Mouse (Mus musculus) embryonic facial prominence, embryonic 11.5 days (tissue): ENCODE results near the gene Isoc2a. TPM values are rescaled to one million over a fixed set of nuclear protein-coding genes. Genes with fewer than 3 reads are reported as not detected.
"Not testable (repeated sequence)": the region's sequence is repeated elsewhere in the genome, so short reads cannot be mapped to it uniquely, and the experiment has no call there.

ENCODE experiments used
- ATAC-seq: fragments of 200-750 bp; cut with Nextera tagmentation; replicated peaks from 2 replicates; pipeline ENCODE4 v1.8.0; 2017; ENCODE audit warnings: low read depth; ENCODE audit not compliant: insufficient number of reproducible peaks, low FRiP score, low TSS enrichment
- DNase-seq: peaks from one replicate; pipeline ENCODE4 v3.0.0-alpha.2; 2015; ENCODE audit warnings: low spot score
- H3K27ac ChIP-seq: fragments of 300-500 bp; sonication (generic); replicated peaks from 2 replicates; pipeline ENCODE4 v1.5.1; 2014; ENCODE audit warnings: mild to moderate bottlenecking, low read depth, low read length, control low read depth
- H3K27me3 ChIP-seq: fragments of 300-500 bp; sonication (generic); 2 replicates; pipeline ENCODE4 v1.6.1; 2014; ENCODE audit warnings: mild to moderate bottlenecking, low read length, moderate library complexity, mixed read lengths; ENCODE audit not compliant: control insufficient read depth, insufficient read depth
- H3K36me3 ChIP-seq: fragments of 300-500 bp; sonication (generic); replicated peaks from 2 replicates; pipeline ENCODE4 v1.6.1; 2014; ENCODE audit warnings: low read depth, mild to moderate bottlenecking, low read length, moderate library complexity, mixed read lengths; ENCODE audit not compliant: control insufficient read depth, insufficient read depth
- H3K4me1 ChIP-seq: fragments of 300-500 bp; sonication (generic); 2 replicates; pipeline ENCODE4 v1.6.1; 2014; ENCODE audit warnings: low read length, mixed read lengths; ENCODE audit not compliant: control insufficient read depth, insufficient read depth
- H3K4me2 ChIP-seq: fragments of 300-500 bp; sonication (generic); 2 replicates; pipeline ENCODE4 v1.6.1; 2014; ENCODE audit warnings: low read depth, mild to moderate bottlenecking, control low read depth, low read length, moderate library complexity
- H3K4me3 ChIP-seq: fragments of 300-500 bp; sonication (generic); 2 replicates; pipeline ENCODE4 v1.5.1; 2014; ENCODE audit warnings: low read depth, low read length, control low read depth
- H3K9ac ChIP-seq: fragments of 300-500 bp; sonication (generic); replicated peaks from 2 replicates; pipeline ENCODE4 v1.6.1; 2014; ENCODE audit warnings: mild to moderate bottlenecking, control low read depth, low read length
- H3K9me3 ChIP-seq: fragments of 300-500 bp; sonication (generic); replicated peaks from 2 replicates; pipeline ENCODE4 v1.6.1; 2016; ENCODE audit warnings: mild to moderate bottlenecking, low read length, inconsistent platforms, mixed read lengths; ENCODE audit not compliant: control insufficient read depth
- WGBS: fragments of 180-500 bp; shearing (Covaris S2); extraction: QIAGEN DNeasy Blood & Tissue Kit; methylation state at CpG from one replicate; pipeline ENCODE4 v1.1.7; 2014; 5-methylcytosine and 5-hydroxymethylcytosine counted together
- polyA plus RNA-seq: library from polyadenylated mRNA; unstranded; fragments of >200 nt; fragmentation: Nextera tagmentation; extraction: Ambion mirVana; gene quantifications from 2 replicates; pipeline ENCODE4 v1.2.1, GENCODE M21; 2014

The Isoc2a gene
- polyA plus RNA-seq, 1 experiment from 2014 or later = 0.72 TPM

DNA sequence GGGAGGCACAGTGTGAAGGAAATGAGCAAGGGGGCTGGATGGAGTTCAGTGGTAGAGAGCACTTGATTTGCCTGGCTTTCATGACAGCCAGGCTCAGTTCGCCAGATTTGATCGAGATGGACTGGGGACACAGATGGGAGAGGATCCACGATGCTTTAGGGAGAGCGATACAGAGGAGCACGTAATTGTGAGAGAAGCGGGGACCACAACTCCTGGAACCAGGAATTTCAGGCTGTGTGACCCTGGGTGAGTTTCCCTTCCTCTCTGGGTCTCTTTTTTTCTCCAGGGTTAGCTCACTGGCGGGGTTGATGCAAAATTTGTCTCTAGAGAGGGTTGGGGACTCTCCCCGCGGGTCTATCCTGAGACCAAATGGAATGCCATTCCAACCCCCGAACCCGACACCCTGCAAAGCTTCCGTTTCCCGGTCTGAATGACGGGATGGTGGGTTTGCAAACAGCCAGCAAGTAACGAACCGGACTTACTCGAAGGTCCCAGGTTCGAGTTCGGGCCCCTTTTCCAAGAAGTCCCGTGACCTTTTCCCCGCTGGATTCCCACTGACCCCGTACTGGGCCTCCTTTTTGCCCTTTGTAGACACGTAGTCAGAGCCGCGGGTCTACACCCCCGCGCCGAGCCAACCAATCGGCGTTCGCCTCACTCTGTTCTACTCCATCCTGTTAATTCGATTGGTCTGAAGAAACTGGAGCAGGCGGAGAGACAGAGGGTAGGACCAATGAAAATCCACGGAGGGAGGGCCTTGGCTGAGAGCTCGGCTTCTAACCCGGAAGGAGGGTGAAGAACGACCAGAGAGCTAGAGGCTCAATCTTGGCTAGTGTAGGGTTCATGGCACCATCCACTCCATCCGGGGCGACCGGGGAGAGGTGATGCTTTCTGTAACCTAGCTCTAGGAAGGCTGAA, 11.1 kb upstream of the Isoc2a start:
- H3K4me3 ChIP-seq = peak overlapping the region; percentile 48
- 5% methylated on average over 40 of the region's 40 CpGs for WGBS
- no peaks in the 10 kb centered on the region for H3K36me3 ChIP-seq
- H3K27me3 ChIP-seq = no peaks in the 10 kb centered on the region
- no peaks in the 10 kb centered on the region for H3K9me3 ChIP-seq
- DNase-seq (peak; percentile 97), ATAC-seq (peak; percentile 100)
- H3K4me2 ChIP-seq = peak overlapping the region; percentile 55
- no peaks in the 10 kb centered on the region for H3K4me1 ChIP-seq
- H3K27ac ChIP-seq = no peak overlapping the region
- H3K9ac ChIP-seq = peak overlapping the region; percentile 63

DNA sequence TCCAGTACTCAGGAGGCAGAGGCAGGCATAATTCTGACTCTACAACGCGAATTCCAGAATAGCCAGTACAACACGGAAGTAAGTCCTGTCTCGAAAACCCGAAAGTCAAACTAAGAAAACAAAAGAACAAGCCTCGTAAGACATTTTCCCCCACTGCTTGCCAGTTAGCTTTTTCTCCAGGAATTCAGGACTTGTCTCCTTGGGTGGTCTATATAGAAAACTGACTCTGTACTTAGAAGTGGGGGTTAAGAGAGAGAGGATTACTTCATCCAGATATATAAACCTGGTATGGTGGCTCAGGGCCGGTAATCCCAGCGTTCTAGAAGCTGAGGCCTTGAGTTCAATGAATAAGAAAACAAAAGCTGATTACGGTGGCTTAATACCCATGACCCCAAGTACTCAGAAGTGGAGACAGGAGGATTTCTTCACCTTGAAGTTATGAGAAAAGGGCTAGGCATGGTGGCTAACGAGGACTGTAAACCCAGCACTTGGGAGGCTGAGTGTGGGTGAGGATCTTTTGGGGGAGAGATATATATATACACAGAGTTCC, 10.2 kb upstream of the Isoc2a start:
- H3K9ac ChIP-seq = peak overlapping the region; percentile 52
- H3K27ac ChIP-seq = no peak overlapping the region
- H3K4me2 ChIP-seq = peak overlapping the region; percentile 37; the same call in 1 of the 2 replicates
- 47% methylated on average over 10 of the region's 10 CpGs for WGBS
- H3K4me3 ChIP-seq = peak overlapping the region; percentile 48
- no peaks in the 10 kb centered on the region for H3K4me1 ChIP-seq
- no peaks in the 10 kb centered on the region for H3K9me3 ChIP-seq
- H3K36me3 ChIP-seq = no peaks in the 10 kb centered on the region
- no peaks in the 10 kb centered on the region for H3K27me3 ChIP-seq
- ATAC-seq = no peak
- DNase-seq = no peak

DNA sequence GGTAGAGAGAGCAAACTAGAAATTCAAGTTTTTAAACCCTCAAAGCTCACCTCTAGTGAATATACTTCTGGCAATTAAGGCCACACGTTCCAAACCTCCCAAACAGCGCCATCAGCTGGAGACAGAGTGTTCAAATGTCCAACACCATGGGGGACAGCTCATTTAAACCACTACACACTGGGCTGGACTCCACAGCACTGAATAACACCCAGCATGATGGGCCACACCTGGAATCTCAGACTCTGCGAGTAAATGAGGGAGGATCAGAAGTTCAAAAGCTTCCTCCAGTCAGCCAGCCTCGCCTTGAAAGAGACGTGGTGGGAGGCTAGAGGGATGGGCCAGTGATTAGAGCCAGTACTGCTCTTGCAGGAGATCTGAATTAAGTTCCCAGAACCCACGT, 6.8 kb upstream of the Isoc2a start, which contains the start of gene Isoc2b:
TSS of gene Isoc2b (minus strand) at position 126 of the 400 bp plus-strand sequence.
- WGBS = 58% methylated on average over 6 of the region's 6 CpGs
- H3K27ac ChIP-seq = no peak within 1 kb of the TSS

DNA sequence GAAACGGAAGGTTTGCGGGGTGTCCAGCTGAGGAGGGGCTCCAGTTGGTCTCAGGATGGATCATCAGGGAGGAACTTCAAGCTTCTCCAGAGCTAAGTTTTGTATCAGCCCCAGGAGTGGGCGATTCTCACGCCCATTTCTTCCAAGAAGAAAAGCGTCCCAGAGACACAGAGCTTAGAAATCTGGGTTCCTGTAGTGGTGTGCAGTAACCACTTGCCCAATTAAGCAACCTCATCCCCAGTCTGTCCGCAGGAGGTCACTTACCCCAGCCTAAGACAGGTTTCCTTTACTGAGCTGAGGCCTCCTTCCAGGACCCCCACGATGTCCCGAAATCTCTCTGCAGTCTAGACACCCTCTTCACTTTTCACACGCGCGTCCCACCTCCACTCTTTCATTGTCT, 273 bp downstream of the Isoc2a start:
- 10% methylated on average over 11 of the region's 11 CpGs for WGBS
- ATAC-seq = peak; percentile 22; the same call in 1 of the 2 replicates
- H3K27ac ChIP-seq = no peak overlapping the region

More for the DNA sequence above, 6.8 kb upstream of the Isoc2a start, which contains the start of gene Isoc2b:
- no peaks in the 10 kb centered on the region for H3K4me1 ChIP-seq
- no peaks in the 10 kb centered on the region for H3K36me3 ChIP-seq
- H3K9ac ChIP-seq = no peak within 1 kb of the TSS
- no peaks in the 10 kb centered on the region for H3K27me3 ChIP-seq
- DNase-seq = no peak
- ATAC-seq = no peak
- no peak within 1 kb of the TSS for H3K4me2 ChIP-seq
- no peaks in the 10 kb centered on the region for H3K9me3 ChIP-seq
- no peak within 1 kb of the TSS for H3K4me3 ChIP-seq

DNA sequence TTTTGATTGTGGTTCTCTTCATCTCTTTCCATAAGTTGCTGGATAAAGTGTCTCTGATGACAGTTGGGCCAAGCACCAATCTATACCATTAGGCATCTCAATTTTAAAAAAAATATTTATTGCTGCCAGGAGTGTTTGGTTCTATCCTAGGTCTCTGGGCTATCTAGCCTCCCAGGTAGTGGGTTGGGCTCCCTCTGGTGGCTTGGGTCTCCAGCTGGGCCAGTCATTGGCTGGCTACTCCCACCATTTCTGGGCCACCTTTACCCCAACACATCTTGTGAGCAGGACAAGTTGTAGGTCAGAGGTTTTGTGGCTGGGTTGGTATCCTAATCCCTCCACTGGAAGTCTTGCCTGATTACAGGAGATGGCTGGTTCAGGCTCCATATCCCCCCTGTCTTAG, 1.2 kb downstream of the Isoc2a start:
- no peak overlapping the region for H3K27ac ChIP-seq
- no peaks in the 10 kb centered on the region for H3K36me3 ChIP-seq
- H3K27me3 ChIP-seq = no peaks in the 10 kb centered on the region
- no peak overlapping the region for H3K9ac ChIP-seq
- H3K9me3 ChIP-seq = no peaks in the 10 kb centered on the region
- no peak overlapping the region for H3K4me3 ChIP-seq
- ATAC-seq (no peak), DNase-seq (no peak)
- H3K4me1 ChIP-seq = no peaks in the 10 kb centered on the region
- no peak overlapping the region for H3K4me2 ChIP-seq

More for the DNA sequence above, 273 bp downstream of the Isoc2a start:
- H3K27me3 ChIP-seq = no peaks in the 10 kb centered on the region
- no peaks in the 10 kb centered on the region for H3K9me3 ChIP-seq
- no peaks in the 10 kb centered on the region for H3K36me3 ChIP-seq
- DNase-seq = no peak
- peak overlapping the region; percentile 69 for H3K4me2 ChIP-seq
- H3K4me1 ChIP-seq = no peaks in the 10 kb centered on the region
- H3K4me3 ChIP-seq = peak overlapping the region; percentile 43
- H3K9ac ChIP-seq = 0 out of 2 replicates have a peak overlapping the region, but pooled peaks have one; percentile 45

DNA sequence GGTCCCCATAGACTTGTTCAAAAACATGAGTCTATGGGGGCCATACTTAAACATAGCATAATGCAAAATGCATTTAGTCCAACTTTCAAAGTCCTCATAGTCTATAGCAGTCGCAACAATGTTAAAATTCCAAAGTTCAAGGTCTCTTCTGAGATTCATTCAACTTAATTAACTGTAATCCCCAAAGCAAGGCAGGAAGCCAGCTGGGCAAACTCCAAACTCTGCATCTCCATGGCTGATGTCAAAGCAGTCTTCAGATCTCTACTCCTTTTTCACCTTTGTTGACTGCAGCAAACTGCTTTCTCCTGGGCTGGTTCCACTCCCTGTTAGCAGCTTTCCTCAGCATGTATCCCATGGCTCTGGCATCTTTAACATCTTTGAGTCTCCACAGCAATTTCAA, 2.1 kb downstream of the Isoc2a start:
- not testable (repeated sequence) for H3K4me3 ChIP-seq, H3K4me1 ChIP-seq, H3K27me3 ChIP-seq, H3K27ac ChIP-seq, ATAC-seq, DNase-seq, H3K36me3 ChIP-seq, H3K9ac ChIP-seq, H3K9me3 ChIP-seq, H3K4me2 ChIP-seq
- 79% methylated on average over 1 of the region's 1 CpGs for WGBS

DNA sequence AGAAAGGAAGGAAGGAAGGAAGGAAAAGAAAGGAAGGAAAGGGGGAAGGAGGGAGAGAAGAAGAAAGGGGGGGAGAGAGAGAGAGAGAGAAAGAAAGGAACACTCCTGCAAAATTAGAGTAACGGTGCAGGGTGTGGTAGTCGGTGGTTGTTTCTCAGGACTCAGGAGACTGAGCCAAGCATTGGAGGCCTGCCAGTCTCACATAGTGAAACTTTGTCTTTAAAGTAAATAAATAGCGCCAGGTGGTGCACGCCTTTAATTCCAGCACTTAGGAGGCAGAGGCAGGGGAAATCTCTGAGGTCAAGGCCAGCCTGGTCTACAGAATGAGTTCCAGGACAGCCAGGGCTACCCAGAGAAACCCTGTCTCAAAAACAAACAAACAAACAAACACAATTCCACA, 9.7 kb downstream of the Isoc2a start:
- H3K36me3 ChIP-seq = no peaks in the 10 kb centered on the region
- no peaks in the 10 kb centered on the region for H3K4me1 ChIP-seq
- WGBS = 70% methylated on average over 4 of the region's 4 CpGs
- ATAC-seq (no peak), DNase-seq (no peak)
- H3K27me3 ChIP-seq = no peaks in the 10 kb centered on the region
- no peak overlapping the region for H3K9ac ChIP-seq
- no peak overlapping the region for H3K4me3 ChIP-seq
- H3K27ac ChIP-seq = no peak overlapping the region
- no peaks in the 10 kb centered on the region for H3K9me3 ChIP-seq
- no peak overlapping the region for H3K4me2 ChIP-seq

DNA sequence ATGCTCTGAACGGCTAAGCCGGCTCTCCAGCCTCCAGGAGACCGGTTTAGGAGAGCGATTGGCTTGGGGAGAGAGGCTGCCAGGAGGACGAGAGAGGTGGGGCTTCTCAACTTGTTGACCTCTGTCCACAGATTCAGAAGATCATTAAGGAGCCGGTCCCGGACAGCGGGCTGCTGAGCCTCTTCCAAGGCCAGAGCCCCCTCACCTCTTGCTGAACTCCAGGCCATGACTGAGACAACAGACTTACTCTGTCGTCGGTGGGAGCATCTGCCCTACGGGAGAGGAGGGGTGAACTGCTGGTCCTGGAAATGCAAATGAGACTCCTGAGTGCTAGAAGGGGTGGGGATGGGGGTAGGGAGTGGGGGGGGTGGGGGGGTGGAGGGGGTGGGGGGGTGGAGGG, 18.2 kb downstream of the Isoc2a start:
- H3K4me1 ChIP-seq = no peaks in the 10 kb centered on the region
- no peak overlapping the region for H3K4me2 ChIP-seq
- no peak overlapping the region for H3K27ac ChIP-seq
- H3K27me3 ChIP-seq = no peaks in the 10 kb centered on the region; the same call in none of the 2 replicates
- no peak overlapping the region for H3K4me3 ChIP-seq
- no peaks in the 10 kb centered on the region for H3K9me3 ChIP-seq
- H3K36me3 ChIP-seq = no peaks in the 10 kb centered on the region
- no peak overlapping the region for H3K9ac ChIP-seq
- DNase-seq = no peak
- no peak for ATAC-seq
- 68% methylated on average over 9 of the region's 11 CpGs for WGBS
